Mouse (Mus musculus) macrophage (primary cell): ENCODE data around the gene Ccdc130. TPM values are rescaled to one million over a fixed set of nuclear protein-coding genes. Genes with fewer than 3 reads are reported as not detected.

Experiments used
- polyA plus RNA-seq: library from polyadenylated mRNA; stranded (reverse); fragments of 250-400 nt; gene quantifications from 3 replicates; pipeline ENCODE4 v1.2.4, GENCODE M21; 2018; ENCODE audit warnings: inconsistent platforms

Ccdc130 gene
- polyA plus RNA-seq, 1 experiment from 2014 or later, result 41.2 TPM

Other genes with a start within 250 kb of the Ccdc130 start
- gene Palm3, start 248.9 kb downstream of the Ccdc130 start, polyA plus RNA-seq, result 0.07 TPM in 1 of 3 replicates, not detected in the others
- 0.17 to 0.37 TPM (median 0.25 TPM) in 3 replicates for gene Il27ra, start 227.8 kb downstream of the Ccdc130 start, polyA plus RNA-seq
- gene Rln3, start 225.4 kb downstream of the Ccdc130 start, polyA plus RNA-seq, result not detected in 3 replicates
- gene Gm10643, start 205.2 kb downstream of the Ccdc130 start, polyA plus RNA-seq, result 0.32 to 0.52 TPM (median 0.41 TPM) in 3 replicates
- 3.6 to 8.6 TPM (median 4.9 TPM) in 3 replicates for gene Rfx1, start 203.5 kb downstream of the Ccdc130 start, polyA plus RNA-seq
- 8.5 to 14.2 TPM (median 10.7 TPM) in 3 replicates for gene Dcaf15, start 165.6 kb downstream of the Ccdc130 start, polyA plus RNA-seq
- gene Podnl1, start 144.4 kb downstream of the Ccdc130 start, polyA plus RNA-seq, result not detected in 3 replicates
- 21.7 to 24.3 TPM (median 22.4 TPM) in 3 replicates for gene Cc2d1a, start 122.4 kb downstream of the Ccdc130 start, polyA plus RNA-seq
- 0.41 to 0.82 TPM (median 0.47 TPM) in 3 replicates for gene 4930432K21Rik, start 122.4 kb downstream of the Ccdc130 start, polyA plus RNA-seq
- not detected in 3 replicates for gene Nanos3, start 85.2 kb downstream of the Ccdc130 start, polyA plus RNA-seq
- gene Zswim4, start 33.3 kb downstream of the Ccdc130 start, polyA plus RNA-seq, result 5.1 to 8.7 TPM (median 7.9 TPM) in 3 replicates
- gene D8Ertd738e, start 20.7 kb downstream of the Ccdc130 start, polyA plus RNA-seq, result 203 to 260 TPM (median 230 TPM) in 3 replicates
- 2.2 to 7.5 TPM (median 6.1 TPM) in 3 replicates for gene Mri1, start 13.1 kb downstream of the Ccdc130 start, polyA plus RNA-seq
- gene Cacna1a, start 118.1 kb upstream of the Ccdc130 start, polyA plus RNA-seq, result 15.7 to 19.4 TPM (median 18.6 TPM) in 3 replicates